Mouse (Mus musculus): ENCODE measurements around the gene Trim17.

GRCm38 (mm10) chr11:58955143-58955867 lies 820 bp downstream of the Trim17 start:
- TF ChIP-seq CTCF (IDR thresholded peaks at IDR 0.05; ENCODE audit: control insufficient read depth, insufficient read depth, low read length) (no peak), POLR2A (IDR thresholded peaks at IDR 0.05; ENCODE audit: borderline replicate concordance, control insufficient read depth, low read depth, low read length) (peak; percentile 27; the same call in 1 of the 2 replicates)

Measured in bone marrow, adult 2 months (tissue).